Mouse (Mus musculus) left cerebral cortex, postnatal 36 days (tissue): ENCODE measurements around the gene Mark1. TPM values are rescaled to one million over a fixed set of nuclear protein-coding genes. Genes with fewer than 3 reads are reported as not detected.

Experiments
- DNase-seq, 2 experiments: peaks; one replicate each; pipeline ENCODE4 v3.0.0; 2021 to 2022; ENCODE audit warnings: low spot score in 2 of 2, mixed read lengths in 1 of 2
- intact Hi-C: fragments of 180-260 bp; cut with DNase I; formaldehyde crosslinking; loops from one replicate; pipeline ENCODE4 v1.15.1; 2025
- total RNA-seq, 2 experiments: library from RNA; stranded (reverse); gene quantifications; 2 replicates each; pipeline ENCODE4 v1.2.3; 2021

Gene Mark1
- total RNA-seq, 2 experiments from 2014 or later = 91.2 to 96.3 TPM

- DNase-seq = no peak
- intact Hi-C loops = no loop called here
Observed at GRCm38 (mm10) chr1:184862636-184863035, 136.7 kb downstream of the Mark1 start.

GRCm38 (mm10) chr1:184861551-184861950, 137.8 kb downstream of the Mark1 start:
- DNase-seq = no peak
- intact Hi-C loops = no loop called here

GRCm38 (mm10) chr1:184860276-184860675, 139.1 kb downstream of the Mark1 start:
- DNase-seq = no peak
- intact Hi-C loops = no loop called here

GRCm38 (mm10) chr1:184858253-184858652, 141.1 kb downstream of the Mark1 start:
- intact Hi-C loops = no loop called here
- DNase-seq = no peak

GRCm38 (mm10) chr1:184857216-184857615, 142.2 kb downstream of the Mark1 start:
- DNase-seq = peak in 1 of 2 experiments; percentile 41
- intact Hi-C loops = no loop called here

- no peak for DNase-seq
- intact Hi-C loops = loop anchor here (5.0 kb wide), 3 partner anchors 38 to 338 kb away; partner anchors contain the start of gene Mark1
Observed at GRCm38 (mm10) chr1:184853922-184854321, 145.4 kb downstream of the Mark1 start.

GRCm38 (mm10) chr1:184853339-184853738, 146.0 kb downstream of the Mark1 start:
- intact Hi-C loops = loop anchor here (5.0 kb wide), 3 partner anchors 39 to 339 kb away; partner anchors contain the start of gene Mark1
- DNase-seq = peak; percentile 53 to 64

GRCm38 (mm10) chr1:184851741-184852618, 147.4 kb downstream of the Mark1 start:
- intact Hi-C loops = loop anchor here (5.0 kb wide), 3 partner anchors 40 to 340 kb away; partner anchors contain the start of gene Mark1
- peak; percentile 72 to 75 for DNase-seq

GRCm38 (mm10) chr1:184851166-184851565, 148.2 kb downstream of the Mark1 start:
- no peak for DNase-seq
- intact Hi-C loops = loop anchor here (5.0 kb wide), 3 partner anchors 41 to 341 kb away; partner anchors contain the start of gene Mark1

GRCm38 (mm10) chr1:184846973-184847372, 152.4 kb downstream of the Mark1 start:
- intact Hi-C loops = no loop called here
- no peak for DNase-seq

Other genes with a start within 250 kb of the Mark1 start
- gene Marc1, start 188.3 kb downstream of the Mark1 start, total RNA-seq = under 1 TPM in 1 of 2 experiments, not detected in 1; 0.18 TPM
- 100 to 1,000 TPM; 156 to 164 TPM for gene Marc2, start 153.1 kb downstream of the Mark1 start, total RNA-seq
- 10 to 100 TPM; 39.6 to 50.5 TPM for gene C130074G19Rik, start 116.4 kb downstream of the Mark1 start, total RNA-seq
- 10 to 100 TPM; 67.6 to 79.7 TPM for gene Rab3gap2, start 204.5 kb upstream of the Mark1 start, total RNA-seq